Mouse (Mus musculus) liver, adult 2 months (tissue): ENCODE data around the gene Enox1. TPM values are rescaled to one million over a fixed set of nuclear protein-coding genes. Genes with fewer than 3 reads are reported as not detected.

Source experiments
- DNase-seq: peaks from one replicate; pipeline ENCODE4 v3.0.0-alpha.2; 2011; ENCODE audit warnings: low read depth, low spot score; ENCODE audit errors: extremely low read depth
- H3K27ac ChIP-seq: fragments of 200-500 bp; replicated peaks from 2 replicates; pipeline ENCODE4 v1.5.1; 2012; ENCODE audit warnings: low read depth, mild to moderate bottlenecking, control low read depth, inconsistent platforms, low read length; ENCODE audit not compliant: insufficient read depth
- H3K27me3 ChIP-seq: fragments of 200-500 bp; 2 replicates; pipeline ENCODE4 v1.6.1; 2012; ENCODE audit warnings: mild to moderate bottlenecking, moderate library complexity, low read length, inconsistent platforms; ENCODE audit not compliant: control insufficient read depth, insufficient read depth
- H3K36me3 ChIP-seq: fragments of 200-500 bp; 2 replicates; pipeline ENCODE4 v1.6.1; 2012; ENCODE audit warnings: low read length, inconsistent platforms; ENCODE audit not compliant: control insufficient read depth, insufficient read depth
- H3K4me1 ChIP-seq: fragments of 200-500 bp; 2 replicates; pipeline ENCODE4 v1.6.1; 2011; ENCODE audit warnings: low read length; ENCODE audit not compliant: control insufficient read depth, insufficient read depth
- H3K4me3 ChIP-seq: fragments of 200-500 bp; 2 replicates; pipeline ENCODE4 v1.5.1; 2011; ENCODE audit warnings: low read depth, mild to moderate bottlenecking, control low read depth, low read length, moderate library complexity; ENCODE audit not compliant: insufficient read depth
- H3K79me2 ChIP-seq: fragments of 200-500 bp; 2 replicates; pipeline ENCODE4 v1.6.1; 2012; ENCODE audit warnings: inconsistent platforms, mild to moderate bottlenecking, low read length, moderate library complexity; ENCODE audit not compliant: control insufficient read depth, insufficient read depth
- H3K9ac ChIP-seq: fragments of 200-500 bp; 2 replicates; pipeline ENCODE4 v1.6.1; 2012; ENCODE audit warnings: low read depth, mild to moderate bottlenecking, control low read depth, inconsistent platforms, low read length
- CTCF ChIP-seq: fragments of 200-500 bp; IDR thresholded peaks from 2 replicates; pipeline ENCODE4 v1.5.1; 2011; ENCODE audit warnings: low read depth, low read length, control low read depth
- POLR2A ChIP-seq: fragments of 200-500 bp; IDR thresholded peaks from 2 replicates; pipeline ENCODE4 v1.6.1; 2011; ENCODE audit warnings: low read length, control low read depth; ENCODE audit not compliant: insufficient read depth; ENCODE audit errors: extremely low read depth
- WGBS: fragments of 180-500 bp; shearing (Covaris S2); methylation state at CpG from one replicate; pipeline ENCODE4 v1.1.7; 2018; 5-methylcytosine and 5-hydroxymethylcytosine counted together
- polyA plus RNA-seq: library from polyadenylated mRNA; depleted of rRNA; stranded (reverse); fragments of >200 nt; gene quantifications from 2 replicates; pipeline ENCODE4 v1.2.3, GENCODE M21; 2012
- total RNA-seq: library from RNA; depleted of rRNA; stranded (reverse); fragments of >200 nt; gene quantifications from 2 replicates; pipeline ENCODE4 v1.2.3, GENCODE M21; 2014

Enox1 gene
- total and polyA plus RNA-seq, 2 experiments = 0.09 TPM; not detected in 1

GRCm38 (mm10) chr14:77239360-77239759 lies 82.8 kb downstream of the Enox1 start:
- 42% methylated on average over 4 of the region's 4 CpGs for WGBS
- Histone ChIP-seq H3K4me1 (no peaks in the 10 kb centered on the region), H3K36me3 (no peaks in the 10 kb centered on the region), H3K9ac (no peak overlapping the region), H3K27ac (no peak overlapping the region), H3K4me3 (no peak overlapping the region), H3K79me2 (no peaks in the 10 kb centered on the region), H3K27me3 (no peaks in the 10 kb centered on the region)
- no peak for DNase-seq
- TF ChIP-seq CTCF (no peak), POLR2A (no peak)

- Histone ChIP-seq H3K4me3 (no peak overlapping the region), H3K79me2 (no peaks in the 10 kb centered on the region), H3K4me1 (no peaks in the 10 kb centered on the region), H3K36me3 (no peaks in the 10 kb centered on the region), H3K27me3 (no peaks in the 10 kb centered on the region), H3K9ac (no peak overlapping the region), H3K27ac (no peak overlapping the region)
- no peak for TF ChIP-seq POLR2A
- TF ChIP-seq CTCF = no peak
- WGBS = 84% methylated on average over 3 of the region's 3 CpGs
- DNase-seq = no peak
Measured at GRCm38 (mm10) chr14:77246977-77247376, 90.4 kb downstream of the Enox1 start.

GRCm38 (mm10) chr14:77248426-77248825 lies 91.9 kb downstream of the Enox1 start:
- no peaks in the 10 kb centered on the region for H3K27me3 ChIP-seq
- no peaks in the 10 kb centered on the region for H3K4me1 ChIP-seq
- no peaks in the 10 kb centered on the region for H3K36me3 ChIP-seq
- TF ChIP-seq POLR2A (no peak), CTCF (no peak)
- H3K79me2 ChIP-seq = no peaks in the 10 kb centered on the region
- H3K9ac ChIP-seq = no peak overlapping the region
- H3K4me3 ChIP-seq = no peak overlapping the region
- DNase-seq = no peak
- no peak overlapping the region for H3K27ac ChIP-seq
- 85% methylated on average over 5 of the region's 5 CpGs for WGBS

- WGBS = 84% methylated on average over 7 of the region's 7 CpGs
- Histone ChIP-seq H3K9ac (no peak overlapping the region), H3K4me1 (no peaks in the 10 kb centered on the region), H3K4me3 (no peak overlapping the region), H3K79me2 (no peaks in the 10 kb centered on the region), H3K27me3 (no peaks in the 10 kb centered on the region), H3K36me3 (no peaks in the 10 kb centered on the region), H3K27ac (no peak overlapping the region)
- no peak for DNase-seq
- TF ChIP-seq POLR2A (no peak), CTCF (no peak)
Measured at GRCm38 (mm10) chr14:77248946-77249345, 92.4 kb downstream of the Enox1 start.

GRCm38 (mm10) chr14:77250652-77251238 lies 94.2 kb downstream of the Enox1 start:
- Histone ChIP-seq H3K4me1 (no peaks in the 10 kb centered on the region), H3K36me3 (no peaks in the 10 kb centered on the region), H3K4me3 (no peak overlapping the region), H3K27ac (no peak overlapping the region), H3K27me3 (no peaks in the 10 kb centered on the region), H3K9ac (no peak overlapping the region), H3K79me2 (no peaks in the 10 kb centered on the region)
- 53% methylated on average over 2 of the region's 2 CpGs for WGBS
- no peak for DNase-seq
- no peak for TF ChIP-seq CTCF
- TF ChIP-seq POLR2A = no peak

GRCm38 (mm10) chr14:77255201-77255600 lies 98.6 kb downstream of the Enox1 start:
- no peaks in the 10 kb centered on the region for H3K36me3 ChIP-seq
- DNase-seq = no peak
- TF ChIP-seq POLR2A (no peak), CTCF (no peak)
- H3K27ac ChIP-seq = no peak overlapping the region
- H3K27me3 ChIP-seq = no peaks in the 10 kb centered on the region
- no peak overlapping the region for H3K4me3 ChIP-seq
- H3K79me2 ChIP-seq = no peaks in the 10 kb centered on the region
- H3K9ac ChIP-seq = no peak overlapping the region
- 32% methylated on average over 3 of the region's 3 CpGs for WGBS
- H3K4me1 ChIP-seq = no peaks in the 10 kb centered on the region
